In genomic region chr15:96286015-96286934, GRCm38 (mm10) we compare ENCODE assay signal across 8 mouse cellular contexts. TPM values are rescaled to one million over a fixed set of nuclear protein-coding genes. Genes with fewer than 3 reads are reported as not detected.
DNase-seq lines count a peak whose midpoint lies in the region; ATAC-seq lines count a peak whose summit lies in the region.

No protein-coding gene starts in this region.

- ATAC-seq in inflammation-experienced regulatory T-cells, adult 6 months, result peak; percentile 71
- ATAC-seq in megakaryocyte progenitor cell, adult 5-6 weeks (replicated peaks; ENCODE audit: poor library complexity), result peak; percentile 50

- intact Hi-C loops in left cerebral cortex, postnatal 10 days (cut with DNase I), result loop anchor here (10.0 kb wide), 4 partner anchors 271 to 521 kb away; partner anchors contain the start of gene Ano6

- DNase-seq in adipocyte (ENCODE audit: low spot score), result peak; percentile 92
- DNase-seq in embryo, embryonic 10 days (ENCODE audit: low spot score), result peak; percentile 94
- peak; percentile 92 for DNase-seq in gastrocnemius, postnatal 10 days
- DNase-seq in left cerebral cortex, postnatal 10 days (ENCODE audit: extremely low spot score in 1 of 2, low spot score in 2 of 2), result peak; percentile 91 to 97
- peak; percentile 96 for DNase-seq in right cerebral cortex, postnatal 10 days (ENCODE audit: low spot score in 2 of 2)
- peak; percentile 95 for DNase-seq in urinary bladder, postnatal 14 days (ENCODE audit: low spot score)

RNA-seq across cellular contexts. Expression of gene Arid2, which starts 1.0 kb away (rescaled TPM):
- 10 to 100 TPM; 26.6 to 30.9 TPM for total RNA-seq in gastrocnemius, postnatal 10 days (2021)
- polyA plus RNA-seq in inflammation-experienced regulatory T-cells, adult 6 months (2017; shearing (Covaris generic)), result 10 to 100 TPM; 13.7 to 21.7 (median 17.0) TPM
- total RNA-seq in left cerebral cortex, postnatal 10 days (2021), result 10 to 100 TPM; 44.1 to 44.9 TPM
- total RNA-seq in megakaryocyte progenitor cell, adult 5-6 weeks (2015), result 64.1 and 66.2 TPM in 2 replicates
- 35.7 and 36.1 TPM in 2 replicates for total RNA-seq in megakaryocyte progenitor cell, adult 5-6 weeks (2017)

Comparison
In these comparisons a context has a peak if more than half of its experiments do, and no peak if none do; other contexts are left out.
1. Peak in every context shown above with its lines: DNase-seq and ATAC-seq.